Mouse (Mus musculus): Measurements from ENCODE around the gene Tssc4.

The Tssc4 gene

GRCm38 (mm10) chr7:143068882-143069591 lies at the start of gene Tssc4:
Gene Tssc4 (plus strand): TSS chr7:143069249.
- peak; percentile 97 to 99 for DNase-seq

DNA sequence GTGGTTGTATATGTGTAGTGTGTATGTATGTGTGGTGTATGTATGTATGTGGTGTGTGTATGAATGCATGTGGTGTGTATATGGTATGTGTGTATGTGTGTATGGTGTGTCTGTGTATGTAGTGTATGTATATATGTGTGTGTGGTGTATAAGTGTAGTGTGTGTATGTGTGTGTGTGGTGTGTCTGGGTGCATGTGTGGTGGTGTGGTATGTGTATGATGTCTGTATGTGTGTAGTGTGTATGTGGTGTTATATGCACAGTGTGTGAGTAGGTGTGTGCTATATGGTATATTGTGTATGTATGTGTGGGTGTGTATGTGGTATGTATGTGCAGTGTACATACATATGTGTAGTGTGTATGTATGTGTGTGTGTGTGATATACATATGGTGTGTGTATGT lies 49.0 kb upstream of the Tssc4 start:
- DNase-seq: no peak

DNA sequence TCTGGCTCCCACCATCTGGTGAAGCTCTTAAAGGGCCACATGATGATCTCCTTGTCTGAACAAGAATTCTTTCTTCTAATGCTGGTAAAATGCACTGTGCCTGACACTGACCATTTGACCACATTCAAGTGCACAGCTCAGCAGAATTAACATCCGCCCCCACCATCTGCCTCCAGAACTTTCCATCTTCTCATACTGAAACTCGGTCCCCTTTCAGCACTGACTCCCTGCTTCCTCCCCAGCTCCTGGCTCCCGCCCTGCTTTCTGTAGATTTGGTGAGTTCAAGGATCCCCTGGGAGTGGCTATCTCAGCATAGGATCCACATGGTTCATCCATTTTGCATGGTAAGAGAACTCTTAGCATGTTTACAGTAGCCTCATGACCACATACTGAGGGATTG lies 48.3 kb upstream of the Tssc4 start:
- DNase-seq: peak in 1 of 2 experiments; percentile 22

DNA sequence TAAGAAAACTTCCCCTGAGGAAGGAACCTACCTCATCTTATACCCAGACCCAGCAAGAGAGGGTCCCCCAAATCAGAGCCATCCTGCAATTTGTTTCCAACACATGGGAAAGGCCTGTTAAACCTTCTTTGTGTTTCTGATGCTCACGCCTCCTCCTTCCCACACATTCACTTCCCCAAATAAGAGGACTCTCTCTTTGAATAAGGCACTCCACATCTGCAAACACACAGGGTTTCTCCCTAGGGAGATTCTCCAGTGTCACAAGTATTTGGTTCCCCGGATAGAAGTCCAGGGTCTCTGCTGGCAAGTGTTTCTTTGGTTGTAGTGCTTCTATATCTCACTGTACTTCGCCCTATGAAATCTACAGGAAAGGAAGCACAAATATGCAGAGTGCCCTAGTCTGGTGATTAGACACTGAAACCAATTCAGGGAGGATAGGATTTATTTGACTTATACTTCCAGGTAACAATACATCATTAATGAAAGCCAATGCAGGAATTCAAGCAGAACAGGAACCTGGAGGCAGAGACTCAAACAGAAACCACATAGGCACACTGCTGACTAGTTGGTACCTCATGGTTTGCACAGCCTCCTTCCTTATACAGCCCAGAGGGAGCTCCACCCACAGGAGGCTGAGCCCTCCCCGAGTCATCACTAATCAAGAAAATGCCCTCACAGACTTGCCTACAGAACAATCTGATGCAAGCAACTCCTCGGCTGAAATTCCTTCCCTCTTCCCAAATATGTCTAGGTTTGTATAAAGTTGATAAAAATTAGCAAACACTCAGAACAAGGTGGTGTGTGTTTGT lies 47.5 kb upstream of the Tssc4 start:
- DNase-seq: no peak

DNA sequence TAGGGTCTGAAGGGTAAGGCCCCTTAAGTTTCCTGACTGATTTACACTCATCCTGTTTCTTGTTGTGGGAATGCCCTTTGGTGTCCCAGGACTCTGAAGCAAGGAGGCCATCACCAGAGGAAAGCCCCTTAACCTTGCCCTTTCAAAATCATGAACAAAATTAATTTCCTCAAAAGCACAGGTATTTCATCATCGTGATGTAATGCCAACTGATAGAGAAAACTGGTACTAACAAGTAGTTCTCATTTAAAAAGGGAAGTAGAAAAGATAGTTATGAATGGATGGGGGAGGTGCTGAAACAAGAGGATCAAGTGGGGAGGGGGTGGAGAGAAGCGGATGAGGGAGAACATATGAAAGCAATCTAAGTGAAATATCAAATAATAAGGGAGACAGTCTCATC lies 45.5 kb upstream of the Tssc4 start:
- no peak for DNase-seq

GRCm38 (mm10) chr7:143024293-143024692 lies 44.8 kb upstream of the Tssc4 start:
- no peak for DNase-seq

GRCm38 (mm10) chr7:143025496-143025895 lies 43.6 kb upstream of the Tssc4 start:
- DNase-seq: no peak

GRCm38 (mm10) chr7:143027196-143027595 lies 41.9 kb upstream of the Tssc4 start:
- DNase-seq: no peak

- no peak for DNase-seq
Observed at GRCm38 (mm10) chr7:143031816-143032215, 37.2 kb upstream of the Tssc4 start.

GRCm38 (mm10) chr7:143033581-143033980 lies 35.5 kb upstream of the Tssc4 start:
- DNase-seq: no peak

GRCm38 (mm10) chr7:143034112-143034511 lies 34.9 kb upstream of the Tssc4 start:
- no peak for DNase-seq

DNA sequence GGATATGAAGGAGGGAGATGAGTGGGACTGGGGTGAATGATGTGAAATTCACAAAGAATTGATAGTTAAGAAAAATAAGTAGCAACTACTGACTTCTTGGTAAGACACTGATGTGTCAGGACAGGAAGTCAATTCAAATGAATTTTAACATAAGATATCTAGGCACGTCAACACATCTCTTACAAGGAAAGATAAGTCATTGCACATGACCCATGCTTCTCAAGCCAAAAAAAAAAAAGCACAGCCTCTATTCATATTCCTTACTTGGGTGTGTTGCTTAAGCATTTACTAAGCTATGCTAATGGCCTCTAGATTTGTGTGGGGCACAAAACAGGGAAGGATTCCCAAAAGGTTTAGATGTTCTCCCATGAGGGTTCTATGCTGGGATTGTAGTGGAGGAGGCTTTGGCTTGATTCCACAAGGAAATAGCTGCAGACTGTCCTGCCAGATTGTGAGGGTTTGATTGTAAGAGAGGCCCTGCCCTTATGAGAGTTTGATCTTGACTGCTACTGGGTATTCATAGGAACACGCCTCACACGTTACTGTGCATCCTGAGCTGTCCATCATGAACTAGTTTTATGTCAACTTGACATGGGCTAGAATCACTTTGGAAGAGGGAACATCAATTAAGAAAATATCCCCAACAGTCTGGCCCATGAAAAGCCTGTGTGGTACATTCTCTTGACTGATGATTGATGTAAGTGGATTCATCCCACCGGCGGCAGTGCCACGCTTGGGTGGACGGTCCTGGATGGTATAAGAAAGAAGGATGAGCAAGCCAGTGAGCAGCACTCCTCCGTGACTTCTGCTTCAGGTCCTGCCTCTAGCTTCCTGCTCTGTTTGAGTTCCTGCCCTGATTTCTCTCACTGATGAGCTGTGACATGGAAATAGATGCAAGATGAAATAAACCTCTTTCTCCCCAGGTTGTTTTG lies 34.3 kb upstream of the Tssc4 start:
- no peak for DNase-seq

GRCm38 (mm10) chr7:143036787-143037186 lies 32.3 kb upstream of the Tssc4 start:
- DNase-seq: no peak

DNA sequence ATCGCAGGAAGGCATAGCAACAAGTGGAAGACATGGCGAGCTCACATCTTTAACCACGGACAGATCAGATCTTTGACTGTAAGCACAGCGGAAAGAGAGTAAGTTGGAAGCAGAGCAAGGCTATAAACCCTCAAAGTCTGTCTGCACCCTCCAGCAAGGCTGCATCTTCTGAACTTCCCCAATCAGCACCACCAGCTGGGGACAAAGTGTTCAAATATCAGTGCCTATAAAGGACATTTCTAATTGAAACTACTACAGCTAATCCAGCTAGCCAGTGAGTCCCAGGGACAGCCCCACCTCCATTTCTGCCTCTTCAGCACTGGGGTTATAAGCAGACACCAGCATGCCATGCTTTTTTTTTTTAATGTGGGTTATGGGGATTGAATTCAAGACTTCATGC lies 31.7 kb upstream of the Tssc4 start:
- no peak for DNase-seq

DNA sequence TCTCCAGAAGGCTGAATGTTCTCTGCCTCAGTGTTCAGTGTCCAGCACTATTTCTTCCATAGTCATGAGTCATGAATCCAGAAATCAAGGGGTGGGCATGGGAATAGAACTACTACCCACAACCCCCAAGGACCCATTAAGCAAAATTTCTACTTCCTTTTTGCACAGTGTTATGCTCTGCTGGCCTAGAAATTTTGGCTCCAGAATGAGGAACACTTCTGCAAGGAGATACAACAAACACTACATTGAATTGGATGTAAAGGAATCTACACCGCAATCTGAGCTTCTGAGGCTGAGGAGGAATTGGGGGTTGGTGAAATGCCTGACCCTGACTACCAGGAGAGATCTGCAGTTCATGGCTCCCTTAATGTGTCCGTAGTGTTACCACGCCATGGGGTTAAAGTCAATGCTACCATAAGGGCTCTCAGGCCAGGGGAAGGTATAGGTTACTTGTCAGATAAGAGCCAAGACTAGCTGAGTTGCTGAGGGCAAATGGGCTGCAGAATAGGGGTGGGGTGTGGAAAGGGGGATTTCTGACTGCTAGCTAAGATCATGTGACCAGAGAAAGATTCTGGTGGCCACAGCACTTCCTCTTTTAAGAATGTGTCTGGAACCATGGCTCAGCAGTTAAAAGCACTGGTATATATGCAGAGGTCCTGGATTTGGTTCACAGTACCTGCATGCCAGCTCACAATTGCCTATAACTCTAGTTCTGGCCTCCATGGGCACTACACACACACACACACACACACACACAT lies 30.7 kb upstream of the Tssc4 start:
- no peak for DNase-seq

DNA sequence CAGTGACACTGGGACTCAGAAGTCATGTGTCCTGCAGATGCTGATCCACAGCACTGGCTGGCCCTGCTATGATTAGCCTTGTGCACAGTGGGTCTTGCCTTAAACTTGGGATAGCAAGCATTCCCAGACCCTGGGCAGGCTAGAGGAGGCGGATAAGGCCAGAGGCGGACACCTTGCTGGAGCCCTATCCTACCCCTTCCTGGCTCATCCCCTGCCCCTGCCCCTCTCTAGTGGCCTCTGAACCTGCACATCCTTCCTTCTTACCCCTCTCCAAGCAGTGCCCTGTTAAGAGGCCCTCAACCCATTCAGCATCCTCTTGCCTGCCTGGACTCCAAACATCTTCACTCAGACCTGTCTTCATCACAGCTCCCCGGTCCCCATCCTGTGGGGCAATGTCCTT lies 28.5 kb upstream of the Tssc4 start:
- DNase-seq: no peak

DNA sequence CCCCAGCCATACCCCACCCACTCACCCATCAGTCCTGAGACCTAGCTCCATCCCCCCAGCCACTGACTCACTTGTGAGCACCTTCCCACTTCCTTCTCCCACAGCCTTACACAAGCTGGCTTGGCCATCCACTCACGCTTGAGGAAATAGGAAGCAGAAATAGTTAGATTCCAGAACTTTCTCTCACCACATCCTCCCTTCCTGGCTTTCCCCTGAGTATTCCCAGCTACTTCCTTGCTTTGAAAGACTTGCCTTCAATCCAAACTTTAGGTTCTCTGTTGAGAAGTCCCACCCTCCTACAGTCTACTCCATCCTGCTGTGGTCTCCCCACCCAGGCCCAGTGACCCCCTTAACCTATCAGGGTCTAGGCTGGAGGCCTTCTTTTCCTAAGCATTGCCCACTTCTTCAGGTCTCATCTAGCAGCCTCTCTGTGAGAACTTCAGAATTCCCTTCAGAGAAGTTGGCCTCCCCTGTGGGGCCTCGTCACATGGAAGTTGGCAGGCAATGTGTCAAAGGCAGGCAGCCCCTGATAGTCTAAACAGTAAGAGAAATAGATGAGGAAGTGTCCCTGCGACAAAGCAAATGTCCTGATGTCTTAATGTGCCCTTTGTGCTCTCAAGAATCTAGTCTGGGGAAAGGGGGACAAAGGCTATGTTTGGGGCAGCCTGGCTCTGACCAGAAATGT lies 27.8 kb upstream of the Tssc4 start:
- DNase-seq: no peak

DNA sequence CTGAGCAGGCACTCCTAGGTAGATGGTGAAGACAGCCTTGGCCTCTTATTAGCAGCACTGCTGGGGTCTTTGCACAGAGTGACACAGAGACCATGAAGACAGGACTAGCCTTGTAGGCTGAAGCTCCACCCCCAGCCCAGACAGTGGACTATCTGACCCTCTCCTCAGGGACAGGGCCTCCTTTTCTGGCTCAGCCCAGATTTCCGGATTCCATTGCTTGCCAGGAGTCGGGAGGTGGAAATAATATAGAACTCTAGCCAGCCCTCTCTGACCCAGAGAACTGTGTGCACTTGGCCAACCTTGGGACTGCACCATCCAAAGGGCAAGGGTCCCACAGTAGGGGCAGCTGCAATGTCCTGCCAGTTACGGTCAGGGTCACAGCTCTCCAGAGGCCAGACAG lies 27.0 kb upstream of the Tssc4 start:
- DNase-seq: peak; percentile 84 to 90

- no peak for DNase-seq
Observed at GRCm38 (mm10) chr7:143042897-143043300, 26.1 kb upstream of the Tssc4 start.

- DNase-seq: no peak
Observed at GRCm38 (mm10) chr7:143044049-143044825, 24.8 kb upstream of the Tssc4 start.

DNA sequence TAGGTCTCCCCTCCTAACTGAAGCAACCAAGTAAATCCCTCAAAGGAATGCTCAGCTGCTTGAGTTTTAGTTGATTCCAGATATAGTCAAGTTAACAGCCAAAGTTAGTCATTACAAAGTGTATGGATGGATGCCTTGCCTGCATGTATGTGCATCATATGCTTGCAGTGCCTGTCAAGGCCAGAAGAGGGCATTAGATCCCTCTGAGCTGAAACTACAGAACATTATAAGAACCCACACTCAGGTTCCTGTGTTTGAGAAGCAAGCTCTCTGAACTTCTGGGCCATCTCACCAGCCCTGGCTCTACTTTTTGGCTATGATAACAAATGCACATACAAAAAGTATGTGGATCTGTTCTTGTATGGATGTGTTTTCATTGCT lies 24.2 kb upstream of the Tssc4 start:
- peak in 1 of 2 experiments; percentile 4 for DNase-seq
